Mouse (Mus musculus) G1E (cell line): Measurements from ENCODE around the gene Ttc29. TPM values are rescaled to one million over a fixed set of nuclear protein-coding genes. Genes with fewer than 3 reads are reported as not detected.

Experiments
- ATAC-seq: 2 replicates; pipeline ENCODE4 v1.8.0; 2016; ENCODE audit warnings: mild to moderate bottlenecking; ENCODE audit not compliant: insufficient number of reproducible peaks, poor library complexity, low FRiP score, severe bottlenecking; ENCODE audit errors: extremely low read depth
- DNase-seq: peaks from one replicate; pipeline ENCODE4 v3.0.0; 2012; ENCODE audit warnings: low spot score
- H3K27me3 ChIP-seq: 2 replicates; pipeline ENCODE4 v1.6.1; 2012; ENCODE audit warnings: mild to moderate bottlenecking, low read length, inconsistent platforms; ENCODE audit not compliant: insufficient read depth
- H3K36me3 ChIP-seq: replicated peaks from 2 replicates; pipeline ENCODE3; 2012; ENCODE audit warnings: mild to moderate bottlenecking, inconsistent platforms
- H3K4me1 ChIP-seq: 2 replicates; pipeline ENCODE4 v1.6.1; 2012; ENCODE audit warnings: low read depth, low read length, inconsistent platforms, mixed read lengths; ENCODE audit not compliant: insufficient read depth
- H3K4me3 ChIP-seq: 2 replicates; pipeline ENCODE4 v1.5.1; 2012; ENCODE audit warnings: low read depth, mild to moderate bottlenecking, inconsistent platforms, low read length, moderate library complexity, mixed read lengths
- H3K9me3 ChIP-seq: replicated peaks from 2 replicates; pipeline ENCODE4 v1.6.1; 2012; ENCODE audit warnings: inconsistent platforms
- CTCF ChIP-seq: IDR thresholded peaks from 2 replicates; pipeline ENCODE4 v1.5.1; 2012; ENCODE audit warnings: low read depth, low read length, inconsistent platforms, mixed read lengths
- GATA1 ChIP-seq: IDR thresholded peaks from 2 replicates; pipeline ENCODE4 v1.6.1; 2012; ENCODE audit warnings: borderline replicate concordance, low read length, inconsistent platforms, mixed read lengths
- GATA2 ChIP-seq: IDR thresholded peaks from 2 replicates; pipeline ENCODE4 v1.6.1; 2012; ENCODE audit warnings: low read depth, low read length, inconsistent platforms, borderline replicate concordance
- POLR2AphosphoS5 ChIP-seq: IDR thresholded peaks from 2 replicates; pipeline ENCODE4 v1.6.1; 2012; ENCODE audit warnings: low read depth, low read length, inconsistent platforms; ENCODE audit not compliant: insufficient replicate concordance
- TAL1 ChIP-seq: conservative IDR thresholded peaks from 2 replicates; pipeline ENCODE4 v1.6.1; 2012; ENCODE audit warnings: low read depth, low read length, inconsistent platforms, mixed read lengths
- polyA plus RNA-seq: library from polyadenylated mRNA; stranded (reverse); fragments of >175 nt; gene quantifications from 2 replicates; pipeline ENCODE4 v1.2.3, GENCODE M21; 2012
- total RNA-seq, 2 experiments: library from RNA; stranded (forward) in 1 of 2; stranded (reverse) in 1 of 2; fragments of 200-1000 nt in 1 of 2; fragments of >200 nt in 1 of 2; fragmentation: Nextera tagmentation in 1 of 2; gene quantifications; 2 replicates each; pipeline ENCODE4 v1.2.3; 2014 to 2017

Gene Ttc29
- total and polyA plus RNA-seq, 3 experiments: 0.38 to 2.8 (median 1.2) TPM

- no peaks in the 10 kb centered on the region for H3K36me3 ChIP-seq
- ATAC-seq: no peak
- no peak for DNase-seq
- H3K4me1 ChIP-seq: no peaks in the 10 kb centered on the region
- no peak overlapping the region for H3K4me3 ChIP-seq
- peaks cover 28% of the 10 kb centered on the region for H3K27me3 ChIP-seq
- H3K9me3 ChIP-seq: peaks cover 3% of the 10 kb centered on the region; the same call in 1 of the 2 replicates
- TF ChIP-seq POLR2AphosphoS5: no peak
- no peak for TF ChIP-seq TAL1
- TF ChIP-seq CTCF: no peak
- TF ChIP-seq GATA1: no peak
- no peak for TF ChIP-seq GATA2
Observed at GRCm38 (mm10) chr8:78433318-78433717, 220.2 kb downstream of the Ttc29 start.

GRCm38 (mm10) chr8:78434340-78434739 lies 221.2 kb downstream of the Ttc29 start:
- DNase-seq (no peak), ATAC-seq (no peak)
- Histone ChIP-seq H3K36me3 (no peaks in the 10 kb centered on the region), H3K4me1 (no peaks in the 10 kb centered on the region), H3K4me3 (no peak overlapping the region), H3K27me3 (peaks cover 28% of the 10 kb centered on the region), H3K9me3 (peaks cover 3% of the 10 kb centered on the region; the same call in 1 of the 2 replicates)
- TF ChIP-seq GATA2 (no peak), CTCF (no peak), GATA1 (no peak), TAL1 (no peak)

GRCm38 (mm10) chr8:78434823-78435623 lies 221.9 kb downstream of the Ttc29 start:
- TF ChIP-seq GATA2: no peak
- TF ChIP-seq POLR2AphosphoS5: no peak
- TF ChIP-seq GATA1: no peak
- TF ChIP-seq CTCF: no peak
- no peak for TF ChIP-seq TAL1
- Histone ChIP-seq H3K36me3 (no peaks in the 10 kb centered on the region), H3K9me3 (peaks cover 3% of the 10 kb centered on the region; the same call in 1 of the 2 replicates), H3K4me1 (no peaks in the 10 kb centered on the region), H3K27me3 (peaks cover 28% of the 10 kb centered on the region), H3K4me3 (0 out of 2 replicates have a peak overlapping the region, but pooled peaks have one; percentile 8)
- DNase-seq (no peak), ATAC-seq (no peak)

- TF ChIP-seq GATA2 (no peak), GATA1 (no peak), TAL1 (no peak), CTCF (no peak), POLR2AphosphoS5 (no peak)
- ATAC-seq (no peak), DNase-seq (no peak)
- no peak overlapping the region for H3K4me3 ChIP-seq
- H3K27me3 ChIP-seq: peaks cover 28% of the 10 kb centered on the region
- H3K4me1 ChIP-seq: no peaks in the 10 kb centered on the region
- no peaks in the 10 kb centered on the region for H3K36me3 ChIP-seq
- H3K9me3 ChIP-seq: peaks cover 3% of the 10 kb centered on the region; the same call in 1 of the 2 replicates
Observed at GRCm38 (mm10) chr8:78435624-78435960, 222.5 kb downstream of the Ttc29 start.

- H3K36me3 ChIP-seq: no peaks in the 10 kb centered on the region
- H3K9me3 ChIP-seq: peaks cover 3% of the 10 kb centered on the region; the same call in 1 of the 2 replicates
- peaks cover 28% of the 10 kb centered on the region for H3K27me3 ChIP-seq
- no peaks in the 10 kb centered on the region for H3K4me1 ChIP-seq
- no peak for DNase-seq
- ATAC-seq: no peak
- no peak within 1 kb of the TSS; the same call in 1 of the 2 replicates for H3K4me3 ChIP-seq
- TF ChIP-seq GATA1 (no peak), CTCF (no peak), TAL1 (no peak), POLR2AphosphoS5 (no peak), GATA2 (no peak)
Observed at GRCm38 (mm10) chr8:78436071-78436651, 223.1 kb downstream of the Ttc29 start, which contains the start of gene Pou4f2. TSS of gene Pou4f2 (minus strand) at chr8:78436645.

- no peaks in the 10 kb centered on the region for H3K36me3 ChIP-seq
- DNase-seq (no peak), ATAC-seq (no peak)
- TF ChIP-seq GATA2: no peak
- TF ChIP-seq POLR2AphosphoS5: no peak
- no peak for TF ChIP-seq TAL1
- TF ChIP-seq GATA1: no peak
- TF ChIP-seq CTCF: no peak
- H3K9me3 ChIP-seq: peaks cover 3% of the 10 kb centered on the region; the same call in 1 of the 2 replicates
- no peak overlapping the region for H3K4me3 ChIP-seq
- H3K27me3 ChIP-seq: peaks cover 28% of the 10 kb centered on the region
- no peaks in the 10 kb centered on the region for H3K4me1 ChIP-seq
Observed at GRCm38 (mm10) chr8:78436661-78437060, 223.6 kb downstream of the Ttc29 start.
